Mouse (Mus musculus): ENCODE measurements at regions not wholly inside any gene's neighbourhood (a gene's known extent, or its start where the extent isn't known, plus 50 kb on each side); places are given as distances from the start of the nearest gene placed in this dataset.

DNA sequence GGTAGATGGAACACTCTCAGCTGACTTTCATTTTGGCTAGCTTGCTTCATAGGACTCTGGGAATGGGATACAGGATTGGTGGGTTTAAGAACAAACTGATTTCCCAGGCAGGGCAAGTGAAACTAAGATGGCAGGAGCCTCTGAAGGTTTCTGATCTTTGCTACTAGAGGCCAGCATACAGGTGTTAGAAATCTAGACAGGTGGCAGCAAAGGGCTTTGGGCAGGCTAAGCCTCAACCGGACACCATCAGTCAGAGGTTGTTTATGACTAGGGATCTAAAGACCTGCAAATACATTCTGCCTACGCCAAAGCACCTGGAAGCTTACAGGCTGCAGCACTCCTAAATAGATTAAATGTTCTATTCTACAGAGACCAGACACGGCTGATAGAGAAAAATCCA is 2233.4 kb downstream of the 4930444P10Rik start:
- no peak for TF ChIP-seq CTCF (IDR thresholded peaks at IDR 0.05; ENCODE audit: low read depth, low read length)
- no peak for TF ChIP-seq POLR2A (IDR thresholded peaks at IDR 0.05; ENCODE audit: extremely low read depth, insufficient read depth, low read length)
